Mouse (Mus musculus) myocyte (in vitro differentiated cells): ENCODE data around the gene Plxdc2.

ENCODE experiments used
- CEBPB ChIP-seq: IDR thresholded peaks from 2 replicates; pipeline ENCODE4 v1.6.1; 2011; ENCODE audit warnings: mild to moderate bottlenecking, moderate library complexity; ENCODE audit not compliant: poor library complexity, insufficient read depth, severe bottlenecking
- E2F4 ChIP-seq: IDR thresholded peaks from one replicate; pipeline ENCODE4 v1.6.1; 2011; ENCODE audit warnings: mild to moderate bottlenecking, control low read depth, moderate library complexity; ENCODE audit not compliant: insufficient read depth
- MAX ChIP-seq: IDR thresholded peaks from one replicate; pipeline ENCODE4 v1.6.1; 2011; ENCODE audit warnings: low read depth, mild to moderate bottlenecking, control low read depth
- MYOG ChIP-seq, 3 experiments: IDR thresholded peaks; one replicate each; pipeline ENCODE4 v1.6.1; 2011; ENCODE audit warnings: control low read depth in 2 of 3, low read depth in 2 of 3, mild to moderate bottlenecking in 2 of 3; ENCODE audit not compliant: insufficient read length in 2 of 3, control insufficient read depth in 1 of 3, insufficient read depth in 1 of 3
- POLR2A ChIP-seq: IDR thresholded peaks from one replicate; pipeline ENCODE4 v1.6.1; 2011; ENCODE audit warnings: low read depth, mild to moderate bottlenecking, control low read depth, moderate library complexity; ENCODE audit not compliant: insufficient read length
- POLR2AphosphoS2 ChIP-seq: IDR thresholded peaks from one replicate; pipeline ENCODE4 v1.6.1; 2011; ENCODE audit warnings: low read depth, control low read depth; ENCODE audit not compliant: insufficient read length
- TCF12 ChIP-seq: IDR thresholded peaks from one replicate; pipeline ENCODE4 v1.6.1; 2011; ENCODE audit warnings: mild to moderate bottlenecking, control low read depth; ENCODE audit not compliant: poor library complexity, insufficient read depth, severe bottlenecking
- USF1 ChIP-seq: IDR thresholded peaks from one replicate; pipeline ENCODE4 v1.6.1; 2011; ENCODE audit warnings: low read depth, mild to moderate bottlenecking, control low read depth, moderate library complexity

DNA sequence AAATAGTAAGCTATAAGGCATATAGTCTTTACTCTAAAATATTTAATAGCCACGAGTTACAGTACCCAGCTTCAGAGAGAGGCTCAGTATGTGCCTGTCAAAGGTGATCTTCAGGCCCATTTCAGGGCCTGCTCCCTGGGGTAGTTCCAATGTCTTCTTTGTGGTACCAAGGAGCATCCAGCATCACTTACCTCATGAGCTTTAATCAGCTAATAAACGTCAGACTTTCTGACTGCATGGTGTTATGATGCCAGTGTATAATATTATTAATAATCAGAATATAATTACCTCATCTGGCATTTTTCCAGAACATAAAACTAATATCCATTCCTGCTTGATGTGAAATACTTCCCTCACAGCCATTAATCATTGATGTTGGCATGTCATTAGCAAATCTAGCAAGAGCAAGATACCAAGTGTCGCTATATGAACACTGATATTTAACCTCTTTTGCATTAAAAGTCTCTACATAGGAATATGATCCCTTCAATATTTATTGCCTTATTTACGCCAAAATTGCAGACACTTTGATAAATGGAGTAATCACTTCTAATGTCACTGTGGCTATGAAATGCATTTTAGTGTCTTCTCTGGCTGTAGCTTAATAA, 393.3 kb downstream of the Plxdc2 start:
- TF ChIP-seq POLR2A: no peak
- TF ChIP-seq MAX: no peak
- TF ChIP-seq USF1: no peak
- no peak for TF ChIP-seq E2F4
- no peak for TF ChIP-seq TCF12
- TF ChIP-seq POLR2AphosphoS2: no peak
- no peak for TF ChIP-seq CEBPB
- no peak for TF ChIP-seq MYOG (IDR thresholded peaks at IDR 0.05; ENCODE audit: control insufficient read depth in 1 of 3, insufficient read depth in 1 of 3, insufficient read length in 2 of 3, low read depth in 2 of 3)
